Mouse (Mus musculus) lung, adult 10 weeks (tissue): ENCODE measurements around the gene Brsk1. TPM values are rescaled to one million over a fixed set of nuclear protein-coding genes. Genes with fewer than 3 reads are reported as not detected.

Source experiments
- polyA plus RNA-seq: library from polyadenylated mRNA; stranded (reverse); fragments of 350-450 nt; fragmentation: Illumina TruSeq; extraction: RNeasy Lipid Tissue Mini Kit (QIAGEN cat#74804); gene quantifications from one replicate; pipeline ENCODE4 v1.2.3, GENCODE M21; 2014; ENCODE audit warnings: low read depth, low replicate concordance; ENCODE audit not compliant: insufficient read depth

The Brsk1 gene
- 1.5 TPM for polyA plus RNA-seq

DNA sequence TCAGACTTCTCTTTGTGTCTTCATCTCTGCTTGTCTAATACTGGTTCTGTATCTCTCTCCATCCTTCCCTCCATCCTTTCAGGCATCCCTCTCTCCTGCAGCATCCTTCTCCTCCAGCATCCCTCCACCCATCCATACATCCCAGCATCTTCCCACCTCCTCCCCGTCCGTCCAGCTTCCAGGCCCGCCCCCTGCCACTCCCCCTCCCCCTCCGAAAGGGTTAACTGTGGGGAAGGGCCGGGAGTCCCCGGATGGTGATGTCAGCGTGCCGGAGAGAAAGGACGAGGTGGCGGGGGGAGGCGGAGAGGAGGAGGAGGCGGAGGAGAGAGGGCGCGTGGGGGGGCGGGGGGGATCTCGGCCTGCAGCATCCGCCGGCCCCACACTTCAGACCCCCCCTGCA, at the start of gene Brsk1:
TSS of gene Brsk1 (plus strand) at position 218 of the 400 bp plus-strand sequence.

DNA sequence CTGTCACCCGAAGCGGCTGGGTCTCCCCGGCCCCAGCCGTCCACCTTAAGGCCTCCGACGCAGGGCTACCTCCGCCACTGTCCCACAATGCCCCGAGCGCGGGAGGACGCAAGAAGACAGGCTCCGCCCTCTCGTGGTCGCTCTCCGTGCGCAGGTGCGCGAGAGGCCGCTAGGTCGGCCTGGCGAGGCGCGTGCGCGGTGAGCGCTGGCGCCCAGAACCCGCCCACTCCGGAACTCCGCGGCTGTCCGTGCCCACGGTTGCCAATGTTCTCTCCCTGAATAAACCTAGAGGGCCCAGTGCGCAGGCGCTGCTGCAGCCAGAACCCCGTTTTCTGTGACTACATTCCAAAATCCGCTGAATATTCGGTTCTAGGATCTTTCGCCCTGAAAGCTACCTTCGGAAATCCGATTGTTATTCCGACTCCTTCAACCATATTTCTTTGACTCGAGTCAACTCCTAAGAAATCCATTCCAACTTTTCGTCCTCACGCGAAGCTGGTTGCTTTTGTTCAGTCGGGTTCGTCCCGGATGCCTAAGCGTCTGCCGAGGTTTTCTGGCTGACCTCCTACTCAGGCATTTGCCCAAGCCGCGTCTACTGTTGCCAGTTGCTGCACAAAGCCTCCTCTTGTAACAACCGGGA, 31.4 kb upstream of the Brsk1 start, which contains the start of gene Ppp6r1:
TSS of gene Ppp6r1 (minus strand) at position 108 of the 640 bp plus-strand sequence.

DNA sequence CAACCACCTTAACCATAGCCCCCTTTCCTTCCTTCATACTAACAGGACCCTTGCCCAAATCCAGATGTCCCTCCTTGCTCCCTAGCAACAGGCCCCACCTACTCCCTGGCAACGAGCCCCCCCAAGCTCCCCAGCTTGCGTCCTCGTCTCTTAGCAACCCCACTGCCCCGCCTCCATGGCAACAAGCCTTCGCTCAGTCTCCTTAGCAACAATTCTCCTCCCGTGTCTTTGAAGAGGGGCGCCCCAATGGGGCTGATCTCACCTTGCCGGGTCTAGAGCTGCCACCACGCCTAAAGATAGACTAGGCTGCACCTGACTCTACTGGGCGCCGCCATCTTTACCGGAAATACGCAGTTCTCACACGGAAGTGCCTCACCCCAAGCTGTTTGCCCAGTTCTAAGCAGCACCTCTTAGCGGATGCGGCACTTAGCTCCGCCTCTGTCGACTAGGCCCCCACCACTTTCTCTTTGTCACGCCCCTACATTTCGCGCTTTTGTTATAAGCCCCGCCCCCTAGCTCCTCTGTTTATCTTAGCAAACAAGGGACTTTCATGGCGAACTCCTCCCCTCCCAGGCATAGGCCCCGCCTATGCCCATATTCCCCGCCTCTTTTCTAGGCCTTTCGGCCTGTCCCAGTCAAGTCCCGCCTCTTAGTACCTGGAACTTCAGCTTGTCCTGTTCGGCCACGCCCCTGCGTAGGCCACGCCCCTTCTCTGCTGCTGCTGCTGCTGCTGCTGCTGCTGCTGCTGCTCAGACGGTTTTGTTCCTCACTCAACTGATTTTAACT, 5.6 kb upstream of the Brsk1 start, which contains the start of gene Hspbp1:
TSS of gene Hspbp1 (minus strand) at position 437 of the 786 bp plus-strand sequence.

DNA sequence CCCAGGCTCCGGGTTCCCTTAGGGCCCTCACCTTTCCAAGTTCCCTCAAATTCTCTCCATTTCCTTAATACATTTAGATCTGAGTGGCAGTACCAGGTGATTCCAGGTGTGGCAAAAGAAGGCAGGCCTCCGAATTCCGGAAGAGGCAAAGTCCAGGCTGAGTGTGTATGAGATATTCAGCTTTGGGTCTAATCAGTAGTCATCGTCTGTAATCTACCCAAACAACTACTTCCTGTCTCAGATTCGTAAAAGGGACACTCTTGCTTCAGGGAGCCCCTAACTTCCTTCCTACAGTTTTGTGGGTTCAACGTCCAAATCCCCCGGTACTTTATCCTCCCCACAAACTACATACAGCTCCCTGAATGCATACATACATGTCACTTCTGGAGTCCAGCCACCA, 34.8 kb downstream of the Brsk1 start, which contains the start of gene Tmem150b:
TSS of gene Tmem150b (minus strand) at position 81 of the 400 bp plus-strand sequence.

DNA sequence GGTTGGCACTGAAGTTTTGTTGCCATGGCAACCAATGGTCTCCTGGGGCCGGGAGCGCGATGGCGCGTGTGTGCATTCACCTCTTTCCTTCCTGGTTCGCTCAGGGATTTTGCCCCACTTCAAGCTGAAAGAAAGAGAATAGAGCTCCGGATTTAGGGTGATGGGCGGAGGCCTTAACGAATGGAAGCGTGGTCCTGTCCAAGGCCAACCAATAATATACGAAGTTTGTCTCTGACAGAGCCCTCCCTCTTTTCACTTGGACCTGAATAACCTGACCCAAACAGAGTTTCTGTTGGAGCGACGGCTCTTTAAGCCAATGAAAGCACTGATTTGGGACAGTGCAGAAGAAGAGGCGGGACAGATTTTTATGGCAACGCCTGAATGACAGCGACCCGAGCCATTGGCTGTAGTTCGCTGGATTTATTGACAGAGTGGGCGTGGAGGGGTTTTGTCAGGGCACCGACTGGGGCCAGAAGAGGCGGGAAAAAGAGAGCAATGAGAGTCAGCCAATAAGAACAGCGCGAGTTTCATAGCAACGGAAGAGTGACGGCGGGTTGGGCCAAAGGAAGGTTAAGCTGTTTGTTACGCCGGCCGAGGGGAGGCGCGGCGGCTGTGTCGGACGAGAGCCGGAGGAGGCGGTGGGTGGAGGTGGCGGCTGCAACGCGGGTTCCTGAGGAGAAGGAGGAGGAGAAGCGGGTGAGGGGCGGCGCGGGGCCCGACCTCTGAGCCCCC, 49.3 kb downstream of the Brsk1 start, which contains the start of gene Kmt5c:
TSS of gene Kmt5c (plus strand) at position 572 of the 732 bp plus-strand sequence.

DNA sequence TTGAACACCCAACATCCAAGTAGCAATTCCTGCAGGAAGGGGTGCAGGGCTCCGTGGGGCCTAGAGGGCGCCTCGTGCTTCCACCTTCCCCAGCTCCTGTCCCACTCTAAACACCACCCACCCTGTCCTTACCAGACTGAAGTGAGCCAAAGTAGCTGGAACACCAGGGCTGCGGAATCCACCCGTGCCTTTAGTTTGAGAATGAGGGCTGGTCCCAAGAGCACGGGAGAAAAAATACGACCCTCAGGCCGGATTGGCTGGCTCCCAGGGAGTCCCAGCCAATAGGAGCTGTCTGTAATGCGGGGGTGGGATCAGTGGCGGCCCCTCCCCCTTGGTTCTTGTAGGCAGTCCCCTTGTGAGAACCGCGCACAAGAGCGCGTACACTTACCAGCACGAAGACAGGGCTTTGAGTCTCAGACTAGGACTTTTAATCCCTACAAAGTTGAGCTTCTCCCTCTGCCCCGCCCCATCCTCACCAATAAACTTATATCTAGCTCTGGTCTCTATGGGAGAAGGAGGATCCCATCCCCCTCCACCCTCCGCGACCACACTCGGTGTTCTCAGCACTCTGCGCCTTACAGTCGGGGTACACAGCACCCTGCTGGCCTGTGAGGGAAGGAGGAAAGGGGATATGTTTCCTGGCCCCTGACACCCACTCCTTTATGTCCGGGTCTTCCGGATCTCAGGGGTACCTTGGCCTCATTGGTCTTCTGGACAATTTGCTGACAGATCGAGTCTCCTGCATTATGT, 62.6 kb downstream of the Brsk1 start, which contains the start of gene Cox6b2:
TSS of gene Cox6b2 (minus strand) at position 274 of the 750 bp plus-strand sequence.

Other genes starting within 250 kb of the Brsk1 start
- 5.5 TPM for gene Rdh13, start 245.0 kb upstream of the Brsk1 start, polyA plus RNA-seq
- gene Eps8l1, start 229.9 kb upstream of the Brsk1 start, polyA plus RNA-seq, result 16.4 TPM
- gene Ppp1r12c, start 188.9 kb upstream of the Brsk1 start, polyA plus RNA-seq, result 87.5 TPM
- 4.2 TPM for gene Tnnt1, start 174.2 kb upstream of the Brsk1 start, polyA plus RNA-seq
- gene Tnni3, start 166.4 kb upstream of the Brsk1 start, polyA plus RNA-seq, result 179 TPM
- gene Dnaaf3, start 158.2 kb upstream of the Brsk1 start, polyA plus RNA-seq, result 5.0 TPM
- gene Syt5, start 143.1 kb upstream of the Brsk1 start, polyA plus RNA-seq, result 10.7 TPM
- gene Ptprh, start 86.6 kb upstream of the Brsk1 start, polyA plus RNA-seq, result 0.21 TPM
- gene Tmem86b, start 59.2 kb upstream of the Brsk1 start, polyA plus RNA-seq, result 2.6 TPM
- gene Ppp6r1, start 31.6 kb upstream of the Brsk1 start, polyA plus RNA-seq, result 37.5 TPM
- 36.3 TPM for gene Hspbp1, start 5.5 kb upstream of the Brsk1 start, polyA plus RNA-seq
- gene Tmem150b, start 34.6 kb downstream of the Brsk1 start, polyA plus RNA-seq, result 1.7 TPM
- 17.6 TPM for gene Kmt5c, start 49.5 kb downstream of the Brsk1 start, polyA plus RNA-seq
- gene Cox6b2, start 62.5 kb downstream of the Brsk1 start, polyA plus RNA-seq, result 80.5 TPM
- not detected for gene Fam71e2, start 80.7 kb downstream of the Brsk1 start, polyA plus RNA-seq
- gene Il11, start 92.3 kb downstream of the Brsk1 start, polyA plus RNA-seq, result 0.53 TPM
- not detected for gene Tmem190, start 92.3 kb downstream of the Brsk1 start, polyA plus RNA-seq
- gene Tmem238, start 99.1 kb downstream of the Brsk1 start, polyA plus RNA-seq, result 8.3 TPM
- 809 TPM for gene Rpl28, start 102.3 kb downstream of the Brsk1 start, polyA plus RNA-seq
- gene Ube2s, start 122.0 kb downstream of the Brsk1 start, polyA plus RNA-seq, result 128 TPM
- 0.48 TPM for gene Shisa7, start 154.1 kb downstream of the Brsk1 start, polyA plus RNA-seq
- 15.3 TPM for gene Isoc2b, start 179.7 kb downstream of the Brsk1 start, polyA plus RNA-seq
- gene Isoc2a, start 186.5 kb downstream of the Brsk1 start, polyA plus RNA-seq, result 15.4 TPM
- not detected for gene Gm36210, start 215.9 kb downstream of the Brsk1 start, polyA plus RNA-seq
- gene Zfp628, start 224.6 kb downstream of the Brsk1 start, polyA plus RNA-seq, result 3.6 TPM
- 6.2 TPM for gene Nat14, start 231.4 kb downstream of the Brsk1 start, polyA plus RNA-seq
- gene Ssc5d, start 235.2 kb downstream of the Brsk1 start, polyA plus RNA-seq, result 1.6 TPM